Mouse (Mus musculus) cortical plate, adult 2 months (tissue): Measurements from ENCODE around the gene Tex30. TPM values are rescaled to one million over a fixed set of nuclear protein-coding genes. Genes with fewer than 3 reads are reported as not detected.

ENCODE experiments used
- H3K27ac ChIP-seq: fragments of 200-500 bp; 2 replicates; pipeline ENCODE4 v1.5.1; 2012; ENCODE audit warnings: low read length, control low read depth, inconsistent platforms; ENCODE audit not compliant: insufficient read depth
- H3K4me1 ChIP-seq: fragments of 200-500 bp; 2 replicates; pipeline ENCODE4 v1.6.1; 2011; ENCODE audit warnings: low read length; ENCODE audit not compliant: control insufficient read depth, insufficient read depth
- H3K4me3 ChIP-seq: fragments of 200-500 bp; 2 replicates; pipeline ENCODE4 v1.5.1; 2011; ENCODE audit warnings: mild to moderate bottlenecking, low read length, control low read depth; ENCODE audit not compliant: insufficient read depth
- CTCF ChIP-seq: fragments of 200-500 bp; IDR thresholded peaks from 2 replicates; pipeline ENCODE4 v1.5.1; 2011; ENCODE audit warnings: mild to moderate bottlenecking, control low read depth, low read length; ENCODE audit not compliant: insufficient read depth; ENCODE audit errors: extremely low read depth
- POLR2A ChIP-seq: fragments of 200-500 bp; IDR thresholded peaks from 2 replicates; pipeline ENCODE4 v1.6.1; 2011; ENCODE audit warnings: mild to moderate bottlenecking, low read length, control low read depth; ENCODE audit not compliant: insufficient read depth; ENCODE audit errors: extremely low read depth
- polyA plus RNA-seq: library from polyadenylated mRNA; depleted of rRNA; stranded (reverse); fragments of >200 nt; gene quantifications from 2 replicates; pipeline ENCODE4 v1.2.3, GENCODE M21; 2012

Tex30 gene
- polyA plus RNA-seq, 1 experiment: 6.6 TPM

DNA sequence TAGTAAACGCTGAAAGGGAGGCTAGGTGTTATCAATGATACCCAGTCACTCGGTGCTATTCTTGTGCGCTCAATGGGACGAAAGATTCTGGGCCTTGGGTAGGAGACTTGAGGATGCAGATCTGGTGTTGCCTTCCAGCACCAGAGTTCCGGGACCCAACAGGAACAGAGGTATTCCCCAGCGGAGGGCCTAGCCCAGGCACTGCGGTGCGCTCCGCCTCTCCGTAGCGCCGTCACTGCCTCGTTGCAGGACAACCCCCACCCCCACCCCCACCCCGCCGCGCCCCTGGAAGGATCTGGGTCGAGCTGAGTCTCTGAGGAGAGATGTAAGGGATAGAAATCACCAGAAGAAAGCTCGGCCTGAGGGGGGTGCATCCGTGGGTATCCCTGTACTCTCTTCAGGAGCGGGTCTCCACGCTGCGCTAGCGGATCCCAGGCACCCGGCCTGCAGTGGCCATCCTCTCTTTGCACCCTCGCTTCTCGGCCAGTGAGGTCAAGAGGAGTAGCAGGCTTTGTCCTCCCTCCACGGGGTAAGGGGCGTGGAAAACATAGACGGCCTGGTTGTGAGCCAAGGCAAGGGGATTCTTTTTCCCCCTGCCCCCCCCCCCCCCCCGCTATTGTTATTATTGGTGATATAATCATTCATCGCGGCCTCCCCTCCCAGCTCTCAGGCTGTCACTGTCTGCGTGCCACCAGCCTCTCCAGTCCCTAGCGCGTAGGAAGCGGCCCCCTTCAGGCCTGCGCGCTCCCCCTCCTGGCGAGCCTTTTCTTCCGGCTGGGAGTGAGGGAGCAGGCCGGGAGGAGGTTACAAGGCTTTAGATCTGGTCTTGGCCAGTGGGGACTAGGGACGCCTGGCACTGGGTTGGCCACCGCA, 17.2 kb upstream of the Tex30 start:
- TF ChIP-seq CTCF (no peak), POLR2A (peak; percentile 78)
- Histone ChIP-seq H3K27ac (peak overlapping the region; percentile 87), H3K4me1 (peaks cover 2% of the 10 kb centered on the region; the same call in 1 of the 2 replicates), H3K4me3 (peak overlapping the region; percentile 54)

DNA sequence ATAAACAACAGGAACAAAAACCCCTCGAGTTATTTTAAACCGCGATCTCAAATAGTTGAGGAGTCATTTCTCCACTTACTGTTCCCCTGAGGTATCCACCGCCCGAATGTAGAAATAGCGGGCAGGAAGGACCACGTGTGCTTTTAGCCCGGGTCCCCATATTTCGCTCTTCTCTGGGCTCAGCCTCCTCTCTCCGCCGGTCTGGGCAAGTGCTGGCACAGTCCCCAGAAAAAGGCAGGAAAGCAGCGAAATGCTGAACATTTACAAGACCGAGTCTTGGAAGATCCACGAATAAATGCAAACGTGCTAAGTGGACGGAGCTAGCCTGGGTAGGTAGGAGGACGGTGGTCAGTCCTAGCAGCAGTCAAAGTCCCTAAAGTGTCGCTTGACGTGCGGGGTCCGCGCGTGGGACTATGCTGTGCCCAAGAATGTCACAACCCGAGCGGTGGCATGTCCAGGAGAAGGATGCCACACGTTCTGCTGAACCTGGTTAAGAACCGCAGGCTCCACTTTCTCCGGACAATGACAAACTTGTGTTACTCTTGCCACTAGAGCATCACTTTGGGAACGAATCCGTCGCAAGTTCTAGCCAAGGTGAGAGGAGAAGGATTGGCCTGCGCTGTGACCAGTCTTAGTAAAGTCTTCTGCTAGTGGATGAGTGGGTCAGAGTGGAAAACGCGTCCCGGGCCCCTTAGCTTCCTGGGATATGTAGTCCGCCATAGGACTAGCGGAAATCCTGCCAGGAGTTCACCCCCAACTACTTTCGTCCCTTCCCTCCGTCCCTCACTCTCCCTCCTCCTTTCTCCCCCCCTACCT, 16.2 kb upstream of the Tex30 start, which contains the start of the genes Kdelc1 and Bivm:
Kdelc1 (minus strand) TSS at position 570 of the 816 bp plus-strand sequence.
Bivm (plus strand) TSS at position 719 of the 816 bp plus-strand sequence.
- TF ChIP-seq POLR2A: peak; percentile 59
- no peak for TF ChIP-seq CTCF
- H3K4me3 ChIP-seq: peak within 1 kb of the TSS; percentile 54
- peak within 1 kb of the TSS; percentile 87 for H3K27ac ChIP-seq
- H3K4me1 ChIP-seq: peaks cover 2% of the 10 kb centered on the region; the same call in 1 of the 2 replicates

DNA sequence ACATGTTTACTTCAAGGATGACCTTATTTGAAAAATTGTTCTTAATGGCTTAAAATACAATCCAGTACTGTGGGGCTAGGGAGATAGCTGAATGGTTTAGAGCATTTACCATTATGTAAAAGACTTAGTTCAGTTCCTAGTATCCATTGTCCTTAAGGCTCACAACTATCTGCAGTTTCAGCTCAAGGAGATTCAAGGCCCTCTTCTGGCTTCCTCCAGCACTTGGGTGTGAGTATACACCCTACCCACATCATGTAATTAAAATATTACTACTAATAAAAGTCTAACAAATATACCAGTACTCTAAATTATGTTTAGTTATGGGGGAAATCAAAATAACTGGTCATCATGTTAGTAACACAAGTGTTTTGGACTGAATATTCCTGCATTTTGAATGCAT, 15.3 kb upstream of the Tex30 start:
- Histone ChIP-seq H3K4me3 (no peak overlapping the region), H3K27ac (no peak overlapping the region), H3K4me1 (peaks cover 2% of the 10 kb centered on the region; the same call in 1 of the 2 replicates)
- TF ChIP-seq CTCF (no peak), POLR2A (no peak)

DNA sequence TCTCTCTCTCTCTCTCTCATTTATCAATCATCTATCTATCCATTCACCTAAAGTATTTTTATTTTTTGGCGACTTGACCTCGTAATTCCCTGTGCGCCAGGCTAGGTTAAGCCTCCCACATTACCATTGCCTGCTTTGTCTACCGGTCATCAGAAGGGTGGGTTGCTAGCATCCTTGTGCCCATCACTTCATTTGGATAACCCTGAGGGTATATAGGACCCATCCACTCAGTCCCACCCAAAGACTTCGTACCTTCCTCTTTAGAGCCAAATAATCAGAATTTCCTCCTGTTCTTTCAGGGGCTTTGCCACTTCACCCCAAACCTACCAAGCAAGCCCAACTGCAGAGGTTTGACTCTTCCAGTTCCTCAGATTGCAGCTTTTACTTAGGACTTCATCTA, 698 bp upstream of the Tex30 start:
- Histone ChIP-seq H3K27ac (no peak overlapping the region), H3K4me3 (peak overlapping the region; percentile 41; the same call in 1 of the 2 replicates), H3K4me1 (no peaks in the 10 kb centered on the region)
- TF ChIP-seq POLR2A (no peak), CTCF (no peak)

DNA sequence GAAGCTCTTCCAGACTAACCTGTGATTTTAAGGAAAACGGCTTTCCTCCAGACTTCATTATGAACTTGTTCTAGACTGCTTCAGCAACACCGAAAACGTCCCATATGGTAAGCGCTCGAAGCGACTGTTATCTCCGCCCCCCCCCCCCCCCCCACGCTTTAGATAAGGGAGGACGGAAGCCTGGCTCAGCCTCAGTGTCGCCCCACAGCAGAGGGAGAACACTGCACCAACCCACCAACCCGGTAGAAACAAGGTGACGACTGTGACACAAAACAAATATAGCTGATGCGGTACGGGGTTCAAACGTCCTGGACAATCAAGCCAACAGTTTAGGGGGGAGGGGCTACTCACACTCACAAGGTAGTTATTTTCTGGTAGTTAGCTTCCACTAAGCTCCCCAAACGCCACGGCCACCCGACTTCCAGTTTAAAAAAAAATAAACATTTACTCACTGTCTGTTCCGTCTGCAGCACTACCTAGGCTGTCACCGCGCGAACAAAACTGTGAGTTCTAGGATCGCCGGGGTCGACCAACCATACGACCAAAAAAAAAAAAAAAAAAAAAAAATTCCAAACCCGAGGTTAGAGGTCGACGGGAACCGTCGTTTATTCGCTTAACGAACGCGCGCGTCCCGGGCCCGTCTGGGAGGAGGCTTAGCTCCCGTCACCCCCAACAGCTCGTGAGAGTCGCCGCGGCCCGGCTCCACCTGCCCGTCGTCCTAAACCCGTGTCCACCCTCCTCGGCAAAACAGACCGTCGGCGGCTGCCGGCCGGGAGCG, 604 bp downstream of the Tex30 start:
- Histone ChIP-seq H3K27ac (no peak overlapping the region), H3K4me3 (peak overlapping the region; percentile 41), H3K4me1 (no peaks in the 10 kb centered on the region)
- no peak for TF ChIP-seq POLR2A
- no peak for TF ChIP-seq CTCF

DNA sequence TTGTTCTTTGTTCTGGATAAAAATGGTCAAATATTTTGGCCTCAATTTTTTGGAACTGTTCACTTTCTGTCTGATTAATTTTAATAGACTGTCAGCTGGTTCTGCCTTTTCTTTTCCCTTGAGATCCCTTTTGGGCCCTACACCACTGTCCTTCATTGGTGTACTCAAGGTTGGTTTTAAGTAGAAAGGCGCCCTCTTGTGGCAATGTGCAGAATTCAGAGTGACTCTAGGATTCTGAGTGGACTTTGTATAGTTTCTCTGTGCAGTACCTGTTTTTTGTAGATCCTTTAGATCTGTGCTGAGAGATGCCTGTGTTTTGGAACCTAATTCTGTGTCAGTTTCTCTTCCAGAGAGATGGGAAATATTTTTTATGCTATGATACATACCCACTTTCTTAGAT, 37.6 kb downstream of the Tex30 start:
- Histone ChIP-seq H3K4me1 (no peaks in the 10 kb centered on the region), H3K27ac (no peak overlapping the region), H3K4me3 (no peak overlapping the region)
- TF ChIP-seq CTCF (peak; percentile 50; the same call in 1 of the 2 replicates), POLR2A (no peak)

DNA sequence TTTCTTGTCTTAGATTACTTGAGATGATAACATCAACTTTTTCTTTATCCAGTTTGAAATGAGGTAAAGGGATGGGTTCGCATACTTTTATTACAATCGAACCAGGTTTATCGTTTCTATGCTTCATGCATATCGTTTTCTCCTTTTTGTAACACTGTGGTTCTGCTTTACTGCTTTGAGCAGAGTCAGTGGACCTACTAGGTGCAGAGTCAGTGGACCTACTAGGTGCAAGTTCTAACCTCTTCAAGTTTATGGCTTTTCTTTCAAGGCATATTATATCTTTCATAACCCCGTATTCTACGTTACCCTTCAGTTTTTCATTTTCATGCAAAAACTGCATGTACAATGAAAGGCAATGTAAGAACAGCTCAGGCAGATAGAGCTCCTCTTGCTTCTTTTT, 38.8 kb downstream of the Tex30 start:
- no peak for TF ChIP-seq CTCF
- TF ChIP-seq POLR2A: no peak
- no peaks in the 10 kb centered on the region for H3K4me1 ChIP-seq
- no peak overlapping the region for H3K27ac ChIP-seq
- H3K4me3 ChIP-seq: no peak overlapping the region

DNA sequence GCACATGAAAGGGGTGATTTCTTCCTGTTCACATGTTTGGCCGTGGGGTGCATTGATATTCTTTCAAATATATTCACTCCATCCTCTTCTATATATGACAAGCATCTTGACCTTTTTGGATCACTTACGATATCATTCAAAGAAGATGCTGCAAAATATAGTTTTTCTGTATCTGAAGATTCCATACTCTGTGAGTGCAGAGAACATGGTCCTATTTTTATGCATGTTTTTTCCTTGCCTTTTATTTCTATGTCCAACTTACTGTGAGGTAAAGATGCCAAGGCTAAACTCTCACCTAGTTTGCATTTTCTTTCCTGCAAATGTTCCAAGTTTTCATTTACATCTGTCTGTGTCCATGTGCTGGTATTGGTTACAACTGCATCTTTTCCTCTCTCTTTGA, 40.4 kb downstream of the Tex30 start, which contains the start of gene Gm8251:
Gm8251 (minus strand) TSS at position 101 of the 400 bp plus-strand sequence.
- H3K27ac ChIP-seq: no peak within 1 kb of the TSS
- no peak within 1 kb of the TSS for H3K4me3 ChIP-seq
- H3K4me1 ChIP-seq: no peaks in the 10 kb centered on the region
- TF ChIP-seq CTCF: no peak
- no peak for TF ChIP-seq POLR2A

DNA sequence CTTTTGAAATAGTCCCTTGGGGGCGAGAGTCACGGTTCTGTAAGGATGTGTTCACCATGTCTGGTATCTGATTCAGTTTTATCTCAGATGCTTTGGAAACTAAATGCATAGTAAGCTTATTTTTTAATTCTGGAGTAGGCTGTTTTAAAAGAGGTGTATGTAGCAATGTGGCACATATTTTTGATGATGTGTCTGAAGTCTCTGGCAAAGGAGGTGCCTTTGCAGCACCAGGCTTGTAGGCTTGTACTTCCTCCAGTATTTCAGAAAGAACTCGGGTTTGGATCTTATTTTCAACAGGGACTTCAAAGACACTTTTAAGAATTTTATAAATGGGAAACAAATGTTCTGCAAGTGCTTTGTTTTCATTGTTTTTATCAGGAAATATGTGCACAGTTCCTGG, 44.4 kb downstream of the Tex30 start:
- TF ChIP-seq POLR2A (no peak), CTCF (no peak)
- no peaks in the 10 kb centered on the region for H3K4me1 ChIP-seq
- H3K27ac ChIP-seq: no peak overlapping the region
- H3K4me3 ChIP-seq: no peak overlapping the region
